Mouse (Mus musculus) lung, postnatal 0 days (tissue): ENCODE measurements around the gene Nell1.

ENCODE experiments used
- CTCF ChIP-seq: IDR thresholded peaks from 2 replicates; pipeline ENCODE4 v1.5.1; 2016; ENCODE audit warnings: antibody characterized with exemption, mild to moderate bottlenecking
- EP300 ChIP-seq: IDR thresholded peaks from 2 replicates; pipeline ENCODE4 v1.6.1; 2016; ENCODE audit warnings: antibody characterized with exemption, mild to moderate bottlenecking, control low read depth

GRCm38 (mm10) chr7:49974841-49975440 lies at the start of gene Nell1:
- no peak for TF ChIP-seq EP300
- no peak for TF ChIP-seq CTCF
